Mouse (Mus musculus) neural tube, embryonic 12.5 days (tissue): ENCODE measurements around the gene Pabpn1. TPM values are rescaled to one million over a fixed set of nuclear protein-coding genes. Genes with fewer than 3 reads are reported as not detected.
"Not testable (repeated sequence)": the region's sequence is repeated elsewhere in the genome, so short reads cannot be mapped to it uniquely, and the experiment has no call there.

Source experiments
- ATAC-seq: fragments of 200-750 bp; cut with Nextera tagmentation; 2 replicates; pipeline ENCODE4 v1.8.0; 2017; ENCODE audit warnings: low read depth, mild to moderate bottlenecking, moderate TSS enrichment, moderate library complexity; ENCODE audit not compliant: low FRiP score
- H3K27ac ChIP-seq: fragments of 300-500 bp; sonication (generic); 2 replicates; pipeline ENCODE4 v1.5.1; 2016
- H3K27me3 ChIP-seq: fragments of 300-500 bp; sonication (generic); replicated peaks from 2 replicates; pipeline ENCODE4 v1.6.1; 2016; ENCODE audit warnings: mild to moderate bottlenecking
- H3K36me3 ChIP-seq: fragments of 300-500 bp; sonication (generic); 2 replicates; pipeline ENCODE4 v1.6.1; 2016; ENCODE audit warnings: mild to moderate bottlenecking
- H3K4me1 ChIP-seq: fragments of 300-500 bp; sonication (generic); 2 replicates; pipeline ENCODE4 v1.6.1; 2016
- H3K4me2 ChIP-seq: fragments of 300-500 bp; sonication (generic); replicated peaks from 2 replicates; pipeline ENCODE4 v1.6.1; 2016; ENCODE audit warnings: mild to moderate bottlenecking
- H3K4me3 ChIP-seq: fragments of 300-500 bp; sonication (generic); 2 replicates; pipeline ENCODE4 v1.5.1; 2016
- H3K9ac ChIP-seq: fragments of 300-500 bp; sonication (generic); 2 replicates; pipeline ENCODE4 v1.6.1; 2016; ENCODE audit warnings: mild to moderate bottlenecking
- H3K9me3 ChIP-seq: fragments of 300-500 bp; sonication (generic); 2 replicates; pipeline ENCODE4 v1.6.1; 2016; ENCODE audit warnings: mild to moderate bottlenecking
- WGBS: fragments of 180-500 bp; shearing (Covaris S2); methylation state at CpG from one replicate; pipeline ENCODE4 v1.1.7; 2016; 5-methylcytosine and 5-hydroxymethylcytosine counted together
- polyA plus RNA-seq: library from polyadenylated mRNA; unstranded; fragments of >200 nt; fragmentation: Nextera tagmentation; extraction: Ambion mirVana; gene quantifications from 2 replicates; pipeline ENCODE4 v1.2.1, GENCODE M21; 2016

The Pabpn1 gene
- polyA plus RNA-seq, 1 experiment from 2014 or later, result 236 TPM

GRCm38 (mm10) chr14:54940176-54940530 lies 47.9 kb downstream of the Pabpn1 start:
- Histone ChIP-seq H3K4me1 (peaks cover 10% of the 10 kb centered on the region), H3K27ac (no peak overlapping the region), H3K27me3 (no peaks in the 10 kb centered on the region), H3K9ac (no peak overlapping the region; the same call in 1 of the 2 replicates), H3K9me3 (no peaks in the 10 kb centered on the region), H3K36me3 (no peaks in the 10 kb centered on the region), H3K4me2 (no peak overlapping the region), H3K4me3 (no peak overlapping the region)
- WGBS, result 85% methylated on average over 3 of the region's 3 CpGs
- ATAC-seq, result no peak

GRCm38 (mm10) chr14:54941024-54941978 lies 49.0 kb downstream of the Pabpn1 start:
- no peaks in the 10 kb centered on the region for H3K36me3 ChIP-seq
- no peaks in the 10 kb centered on the region for H3K9me3 ChIP-seq
- H3K4me2 ChIP-seq, result no peak overlapping the region
- H3K27ac ChIP-seq, result no peak overlapping the region
- WGBS, result 69% methylated on average over 13 of the region's 13 CpGs
- H3K9ac ChIP-seq, result no peak overlapping the region
- no peaks in the 10 kb centered on the region for H3K27me3 ChIP-seq
- no peak overlapping the region for H3K4me3 ChIP-seq
- ATAC-seq, result no peak
- peaks cover 4% of the 10 kb centered on the region for H3K4me1 ChIP-seq

GRCm38 (mm10) chr14:54942479-54942878 lies 50.2 kb downstream of the Pabpn1 start:
- no peak for ATAC-seq
- no peak overlapping the region for H3K9ac ChIP-seq
- no peak overlapping the region for H3K4me2 ChIP-seq
- no peaks in the 10 kb centered on the region for H3K4me1 ChIP-seq
- 89% methylated on average over 8 of the region's 8 CpGs for WGBS
- H3K4me3 ChIP-seq, result no peak overlapping the region
- H3K36me3 ChIP-seq, result no peaks in the 10 kb centered on the region
- no peaks in the 10 kb centered on the region for H3K27me3 ChIP-seq
- no peaks in the 10 kb centered on the region for H3K9me3 ChIP-seq
- no peak overlapping the region for H3K27ac ChIP-seq

- no peaks in the 10 kb centered on the region for H3K4me1 ChIP-seq
- H3K9ac ChIP-seq, result no peak overlapping the region
- ATAC-seq, result no peak
- H3K9me3 ChIP-seq, result no peaks in the 10 kb centered on the region
- no peaks in the 10 kb centered on the region for H3K36me3 ChIP-seq
- 90% methylated on average over 7 of the region's 7 CpGs for WGBS
- H3K27ac ChIP-seq, result no peak overlapping the region
- no peak overlapping the region for H3K4me2 ChIP-seq
- no peak overlapping the region for H3K4me3 ChIP-seq
- no peaks in the 10 kb centered on the region for H3K27me3 ChIP-seq
Measured at GRCm38 (mm10) chr14:54943971-54944370, 51.7 kb downstream of the Pabpn1 start.

- Histone ChIP-seq H3K9ac (no peak overlapping the region), H3K4me3 (no peak overlapping the region), H3K27ac (no peak overlapping the region), H3K4me1 (no peaks in the 10 kb centered on the region), H3K9me3 (no peaks in the 10 kb centered on the region), H3K4me2 (no peak overlapping the region), H3K27me3 (no peaks in the 10 kb centered on the region; the same call in 1 of the 2 replicates), H3K36me3 (no peaks in the 10 kb centered on the region)
- ATAC-seq, result no peak
- WGBS, result 75% methylated on average over 2 of the region's 2 CpGs
Measured at GRCm38 (mm10) chr14:54944939-54945338, 52.6 kb downstream of the Pabpn1 start.

- Histone ChIP-seq H3K4me2 (no peak overlapping the region), H3K9me3 (no peaks in the 10 kb centered on the region), H3K4me3 (no peak overlapping the region), H3K27ac (no peak overlapping the region), H3K9ac (no peak overlapping the region), H3K4me1 (no peaks in the 10 kb centered on the region), H3K36me3 (no peaks in the 10 kb centered on the region), H3K27me3 (no peaks in the 10 kb centered on the region; the same call in 1 of the 2 replicates)
- 85% methylated on average over 19 of the region's 19 CpGs for WGBS
- ATAC-seq, result no peak
Measured at GRCm38 (mm10) chr14:54945975-54946704, 53.8 kb downstream of the Pabpn1 start.

GRCm38 (mm10) chr14:54947008-54947407 lies 54.7 kb downstream of the Pabpn1 start:
- not testable (repeated sequence) for H3K4me3 ChIP-seq, H3K27me3 ChIP-seq, H3K36me3 ChIP-seq, H3K27ac ChIP-seq, H3K9ac ChIP-seq, H3K4me1 ChIP-seq, H3K4me2 ChIP-seq, H3K9me3 ChIP-seq, ATAC-seq
- WGBS, result 90% methylated on average over 11 of the region's 11 CpGs

Other genes starting within 250 kb of the Pabpn1 start
- 92.0 and 93.3 TPM in 2 replicates for gene 1700123O20Rik, start 206.3 kb upstream of the Pabpn1 start, polyA plus RNA-seq
- gene Acin1, start 205.6 kb upstream of the Pabpn1 start, polyA plus RNA-seq, result 140 and 167 TPM in 2 replicates
- 0.10 and 0.17 TPM in 2 replicates for gene Gm29776, start 193.7 kb upstream of the Pabpn1 start, polyA plus RNA-seq
- gene Cebpe, start 180.3 kb upstream of the Pabpn1 start, polyA plus RNA-seq, result 0.15 TPM in 1 of 2 replicates, not detected in the other
- gene Slc7a8, start 110.6 kb upstream of the Pabpn1 start, polyA plus RNA-seq, result 3.1 and 3.7 TPM in 2 replicates
- gene Rnf212b, start 78.4 kb upstream of the Pabpn1 start, polyA plus RNA-seq, result not detected in 2 replicates
- 15.7 and 16.6 TPM in 2 replicates for gene Homez, start 21.5 kb upstream of the Pabpn1 start, polyA plus RNA-seq
- gene Ppp1r3e, start 14.9 kb upstream of the Pabpn1 start, polyA plus RNA-seq, result 1.1 and 1.4 TPM in 2 replicates
- 3.8 and 4.1 TPM in 2 replicates for gene Bcl2l2, start 9.1 kb upstream of the Pabpn1 start, polyA plus RNA-seq
- gene Gm20521, start 9.1 kb upstream of the Pabpn1 start, polyA plus RNA-seq, result not detected in 2 replicates
- gene Slc22a17, start 20.6 kb downstream of the Pabpn1 start, polyA plus RNA-seq, result 126 and 131 TPM in 2 replicates
- gene Efs, start 33.6 kb downstream of the Pabpn1 start, polyA plus RNA-seq, result 29.1 and 31.2 TPM in 2 replicates
- gene Il25, start 40.2 kb downstream of the Pabpn1 start, polyA plus RNA-seq, result 0.19 and 0.48 TPM in 2 replicates
- 6.7 and 7.2 TPM in 2 replicates for gene Cmtm5, start 43.8 kb downstream of the Pabpn1 start, polyA plus RNA-seq
- gene Myh6, start 74.4 kb downstream of the Pabpn1 start, polyA plus RNA-seq, result 2.9 and 3.8 TPM in 2 replicates
- not detected in 2 replicates for gene Gm17428, start 84.4 kb downstream of the Pabpn1 start, polyA plus RNA-seq
- gene Myh7, start 102.1 kb downstream of the Pabpn1 start, polyA plus RNA-seq, result 7.0 and 11.3 TPM in 2 replicates
- 64.1 and 69.1 TPM in 2 replicates for gene Ngdn, start 123.0 kb downstream of the Pabpn1 start, polyA plus RNA-seq
- 29.4 and 34.4 TPM in 2 replicates for gene Zfhx2, start 199.8 kb downstream of the Pabpn1 start, polyA plus RNA-seq
- gene Thtpa, start 202.3 kb downstream of the Pabpn1 start, polyA plus RNA-seq, result 25.7 and 26.5 TPM in 2 replicates
- 7.6 and 12.0 TPM in 2 replicates for gene Ap1g2, start 214.1 kb downstream of the Pabpn1 start, polyA plus RNA-seq
- gene Jph4, start 224.4 kb downstream of the Pabpn1 start, polyA plus RNA-seq, result 12.3 and 13.8 TPM in 2 replicates